Mouse (Mus musculus): ENCODE data around the gene Abhd6.
A peak's percentile ranks its signal among the peaks of the same experiment; 100 is the strongest.

Abhd6 gene

GRCm38 (mm10) chr14:8059938-8060337, 57.2 kb downstream of the Abhd6 start:
- DNase-seq (ENCODE audit: low spot score in 2 of 2): no peak

- DNase-seq (ENCODE audit: low spot score in 2 of 2): peak in 1 of 2 experiments; percentile 22
These were observed 59.4 kb downstream of the Abhd6 start for GRCm38 (mm10) chr14:8062076-8062475.

- peak; percentile 65 to 77 for DNase-seq (ENCODE audit: low spot score in 2 of 2)
These were observed 60.0 kb downstream of the Abhd6 start for GRCm38 (mm10) chr14:8062537-8063301.

- DNase-seq (ENCODE audit: low spot score in 2 of 2): peak in 1 of 2 experiments; percentile 32
These were observed 61.4 kb downstream of the Abhd6 start for GRCm38 (mm10) chr14:8063835-8064785.

GRCm38 (mm10) chr14:8080165-8080679, 77.5 kb downstream of the Abhd6 start, which contains the start of gene Rpp14:
Gene Rpp14, plus strand, starts transcription at chr14:8080367.
- DNase-seq (ENCODE audit: low spot score in 2 of 2): peak; percentile 96

- DNase-seq (ENCODE audit: low spot score in 2 of 2): no peak
These were observed 78.0 kb downstream of the Abhd6 start for GRCm38 (mm10) chr14:8080718-8081117.

- DNase-seq (ENCODE audit: low spot score in 2 of 2): no peak
These were observed 80.2 kb downstream of the Abhd6 start for GRCm38 (mm10) chr14:8082949-8083348.

GRCm38 (mm10) chr14:8089016-8089415, 86.3 kb downstream of the Abhd6 start:
- DNase-seq (ENCODE audit: low spot score in 2 of 2): no peak

- DNase-seq (ENCODE audit: low spot score in 2 of 2): no peak
These were observed 89.9 kb downstream of the Abhd6 start for GRCm38 (mm10) chr14:8092573-8092972.

GRCm38 (mm10) chr14:8093427-8093826, 90.7 kb downstream of the Abhd6 start:
- DNase-seq (ENCODE audit: low spot score in 2 of 2): no peak

- DNase-seq (ENCODE audit: low spot score in 2 of 2): no peak
These were observed 92.3 kb downstream of the Abhd6 start for GRCm38 (mm10) chr14:8094931-8095561.

GRCm38 (mm10) chr14:8095562-8095950, 92.9 kb downstream of the Abhd6 start:
- DNase-seq (ENCODE audit: low spot score in 2 of 2): no peak

GRCm38 (mm10) chr14:8097978-8098686, 95.4 kb downstream of the Abhd6 start, which contains the start of gene Pxk:
Gene Pxk, plus strand, starts transcription at chr14:8098211.
- DNase-seq (ENCODE audit: low spot score in 2 of 2): peak; percentile 93 to 94

GRCm38 (mm10) chr14:8098687-8098995, 95.9 kb downstream of the Abhd6 start:
- DNase-seq (ENCODE audit: low spot score in 2 of 2): no peak

- DNase-seq (ENCODE audit: low spot score in 2 of 2): no peak
These were observed 96.9 kb downstream of the Abhd6 start for GRCm38 (mm10) chr14:8099561-8100021.

- no peak for DNase-seq (ENCODE audit: low spot score in 2 of 2)
These were observed 99.2 kb downstream of the Abhd6 start for GRCm38 (mm10) chr14:8101886-8102285.

GRCm38 (mm10) chr14:8102676-8103075, 100.0 kb downstream of the Abhd6 start:
- no peak for DNase-seq (ENCODE audit: low spot score in 2 of 2)

Data from right cerebral cortex, postnatal 10 days (tissue).